Mouse (Mus musculus) forebrain, embryonic 16.5 days (tissue): Measurements from ENCODE around the gene Pawr. TPM values are rescaled to one million over a fixed set of nuclear protein-coding genes. Genes with fewer than 3 reads are reported as not detected.

Source experiments
- ATAC-seq: fragments of 200-750 bp; cut with Nextera tagmentation; 2 replicates; pipeline ENCODE4 v1.8.0; 2017; ENCODE audit warnings: mild to moderate bottlenecking, moderate library complexity
- H3K27ac ChIP-seq: fragments of 300-500 bp; sonication (generic); 2 replicates; pipeline ENCODE4 v1.5.1; 2014; ENCODE audit warnings: low read length, control low read depth
- H3K27me3 ChIP-seq: fragments of 300-500 bp; sonication (generic); replicated peaks from 2 replicates; pipeline ENCODE4 v1.6.1; 2014; ENCODE audit warnings: low read length; ENCODE audit not compliant: control insufficient read depth, insufficient read depth
- H3K36me3 ChIP-seq: fragments of 300-500 bp; sonication (generic); 2 replicates; pipeline ENCODE4 v1.6.1; 2014; ENCODE audit not compliant: control insufficient read depth, insufficient read depth
- H3K4me1 ChIP-seq: fragments of 300-500 bp; sonication (generic); replicated peaks from 2 replicates; pipeline ENCODE4 v1.6.1; 2014; ENCODE audit warnings: low read length; ENCODE audit not compliant: control insufficient read depth, insufficient read depth
- H3K4me2 ChIP-seq: fragments of 300-500 bp; sonication (generic); 2 replicates; pipeline ENCODE4 v1.6.1; 2014; ENCODE audit warnings: mild to moderate bottlenecking, low read length, control low read depth
- H3K4me3 ChIP-seq: fragments of 300-500 bp; sonication (generic); replicated peaks from 2 replicates; pipeline ENCODE4 v1.5.1; 2014; ENCODE audit warnings: mild to moderate bottlenecking, low read length, control low read depth
- H3K9ac ChIP-seq: fragments of 300-500 bp; sonication (generic); replicated peaks from 2 replicates; pipeline ENCODE4 v1.6.1; 2014; ENCODE audit warnings: low read depth, low read length, control low read depth
- H3K9me3 ChIP-seq: fragments of 300-500 bp; sonication (generic); 2 replicates; pipeline ENCODE4 v1.6.1; 2016; ENCODE audit warnings: low read length; ENCODE audit not compliant: control insufficient read depth
- WGBS: fragments of 180-500 bp; shearing (Covaris S2); extraction: QIAGEN DNeasy Blood & Tissue Kit; methylation state at CpG from one replicate; pipeline ENCODE4 v1.1.7; 2014; 5-methylcytosine and 5-hydroxymethylcytosine counted together
- polyA plus RNA-seq: library from polyadenylated mRNA; unstranded; fragments of >200 nt; fragmentation: Nextera tagmentation; extraction: Ambion mirVana; gene quantifications from 2 replicates; pipeline ENCODE4 v1.2.1, GENCODE M21; 2015

Gene Pawr
- polyA plus RNA-seq, 1 experiment from 2014 or later, result 2.2 TPM

- Histone ChIP-seq H3K4me3 (no peak overlapping the region), H3K27me3 (no peaks in the 10 kb centered on the region), H3K9me3 (no peaks in the 10 kb centered on the region), H3K36me3 (no peaks in the 10 kb centered on the region), H3K27ac (no peak overlapping the region), H3K4me2 (no peak overlapping the region), H3K4me1 (peaks cover 13% of the 10 kb centered on the region), H3K9ac (no peak overlapping the region)
- ATAC-seq, result no peak
- 80% methylated on average over 10 of the region's 10 CpGs for WGBS
Observed at GRCm38 (mm10) chr10:108447211-108447610, 115.3 kb downstream of the Pawr start.

DNA sequence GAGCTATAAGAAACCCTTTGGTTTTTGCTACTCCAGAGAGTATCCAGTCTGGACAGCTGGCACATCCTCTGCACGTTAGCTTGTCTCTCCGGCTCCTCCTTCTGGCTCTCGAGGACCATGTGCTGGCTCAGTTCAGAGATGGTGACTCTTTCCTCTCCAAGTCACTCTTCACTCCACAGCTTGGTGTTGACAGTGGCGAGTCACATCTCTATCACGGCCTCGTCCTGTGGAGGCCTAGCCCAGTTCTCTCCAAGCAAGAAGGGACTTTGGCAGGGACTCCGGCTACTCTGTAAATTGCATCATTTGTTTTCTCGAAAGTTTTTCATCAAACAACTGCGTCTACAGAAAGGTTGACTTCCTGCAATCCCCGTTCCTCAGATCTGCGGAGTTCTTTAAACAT, 116.5 kb downstream of the Pawr start:
- H3K9ac ChIP-seq, result no peak overlapping the region
- no peak overlapping the region for H3K27ac ChIP-seq
- no peak overlapping the region for H3K4me2 ChIP-seq
- H3K4me3 ChIP-seq, result no peak overlapping the region
- no peaks in the 10 kb centered on the region for H3K36me3 ChIP-seq
- no peaks in the 10 kb centered on the region for H3K27me3 ChIP-seq
- peaks cover 13% of the 10 kb centered on the region for H3K4me1 ChIP-seq
- ATAC-seq, result no peak
- 86% methylated on average over 11 of the region's 11 CpGs for WGBS
- no peaks in the 10 kb centered on the region for H3K9me3 ChIP-seq

GRCm38 (mm10) chr10:108450401-108450800, 118.5 kb downstream of the Pawr start:
- Histone ChIP-seq H3K9ac (no peak overlapping the region), H3K4me2 (no peak overlapping the region), H3K4me1 (peaks cover 4% of the 10 kb centered on the region; the same call in 1 of the 2 replicates), H3K9me3 (no peaks in the 10 kb centered on the region), H3K4me3 (no peak overlapping the region), H3K36me3 (no peaks in the 10 kb centered on the region), H3K27ac (no peak overlapping the region), H3K27me3 (no peaks in the 10 kb centered on the region)
- no peak for ATAC-seq
- 95% methylated on average over 4 of the region's 4 CpGs for WGBS

DNA sequence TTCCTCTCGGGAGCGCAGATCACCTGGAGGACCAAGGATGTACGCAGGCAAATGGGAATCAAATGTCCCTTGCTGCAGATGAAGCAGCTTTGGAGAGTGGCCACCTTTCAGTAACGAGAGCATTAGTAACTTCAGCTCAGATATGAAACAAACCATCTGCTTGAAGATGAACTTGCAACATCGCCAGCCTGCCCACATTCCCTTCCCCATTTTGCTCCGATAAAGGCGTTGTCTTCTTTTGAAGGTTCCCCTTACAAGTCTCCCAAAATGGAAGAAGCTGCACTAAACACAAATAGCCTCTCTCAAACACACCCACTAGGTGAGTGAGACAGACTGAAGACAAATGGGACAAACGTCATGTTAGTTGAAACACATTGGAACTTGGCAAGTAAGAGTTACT, 119.6 kb downstream of the Pawr start:
- WGBS, result 89% methylated on average over 8 of the region's 8 CpGs
- no peak overlapping the region for H3K4me3 ChIP-seq
- no peaks in the 10 kb centered on the region for H3K9me3 ChIP-seq
- no peak overlapping the region for H3K9ac ChIP-seq
- no peak overlapping the region for H3K4me2 ChIP-seq
- no peaks in the 10 kb centered on the region for H3K27me3 ChIP-seq
- H3K27ac ChIP-seq, result no peak overlapping the region
- peaks cover 2% of the 10 kb centered on the region; the same call in 1 of the 2 replicates for H3K4me1 ChIP-seq
- no peaks in the 10 kb centered on the region for H3K36me3 ChIP-seq
- ATAC-seq, result no peak

DNA sequence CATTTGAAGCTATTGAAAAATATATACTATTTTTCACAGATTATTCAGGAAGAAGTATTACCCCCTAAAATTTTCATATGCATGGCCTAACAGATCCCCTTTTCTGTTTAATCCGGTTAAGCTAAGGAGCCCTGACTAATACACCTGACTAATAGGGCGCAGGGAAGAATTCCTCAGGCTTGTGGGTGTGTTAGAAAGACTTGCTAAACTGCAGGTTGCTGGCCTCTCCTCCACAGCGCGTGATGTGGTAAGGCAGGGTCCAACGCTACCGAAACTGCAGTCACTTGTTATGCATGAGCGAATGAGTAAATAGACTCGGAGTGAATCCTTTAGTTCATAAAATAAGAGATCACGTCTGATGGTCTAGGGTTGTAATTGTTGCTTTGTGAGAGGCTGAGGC, 120.5 kb downstream of the Pawr start:
- no peaks in the 10 kb centered on the region for H3K36me3 ChIP-seq
- no peak overlapping the region for H3K4me2 ChIP-seq
- no peaks in the 10 kb centered on the region for H3K4me1 ChIP-seq
- H3K27ac ChIP-seq, result no peak overlapping the region
- no peak overlapping the region for H3K4me3 ChIP-seq
- no peak for ATAC-seq
- H3K9ac ChIP-seq, result no peak overlapping the region
- H3K27me3 ChIP-seq, result no peaks in the 10 kb centered on the region
- WGBS, result 93% methylated on average over 9 of the region's 9 CpGs
- H3K9me3 ChIP-seq, result no peaks in the 10 kb centered on the region

DNA sequence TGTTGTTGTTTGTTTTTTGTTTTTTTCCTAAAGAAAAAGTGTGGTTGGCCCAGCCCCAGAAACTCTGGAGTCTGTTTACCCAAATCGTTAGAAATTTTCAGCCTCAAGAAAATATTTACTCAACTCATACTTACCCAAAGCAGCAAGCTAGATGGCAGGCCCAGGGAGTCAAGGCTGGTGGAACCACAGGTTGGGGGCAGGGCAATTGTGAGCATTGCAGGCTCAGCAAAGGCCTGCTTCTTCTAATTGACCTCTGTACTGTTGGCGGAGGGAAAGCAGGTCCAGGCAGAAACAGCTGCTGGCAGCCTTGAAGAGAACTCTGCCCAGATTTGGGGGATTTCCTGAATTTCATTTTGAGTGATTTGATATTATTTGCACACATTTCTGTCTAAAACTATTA, 121.6 kb downstream of the Pawr start:
- H3K27me3 ChIP-seq, result no peaks in the 10 kb centered on the region
- H3K4me3 ChIP-seq, result no peak overlapping the region
- ATAC-seq, result no peak
- no peak overlapping the region for H3K9ac ChIP-seq
- no peaks in the 10 kb centered on the region for H3K9me3 ChIP-seq
- H3K36me3 ChIP-seq, result no peaks in the 10 kb centered on the region
- H3K4me2 ChIP-seq, result no peak overlapping the region
- WGBS, result 54% methylated on average over 2 of the region's 2 CpGs
- H3K4me1 ChIP-seq, result no peaks in the 10 kb centered on the region
- H3K27ac ChIP-seq, result no peak overlapping the region

DNA sequence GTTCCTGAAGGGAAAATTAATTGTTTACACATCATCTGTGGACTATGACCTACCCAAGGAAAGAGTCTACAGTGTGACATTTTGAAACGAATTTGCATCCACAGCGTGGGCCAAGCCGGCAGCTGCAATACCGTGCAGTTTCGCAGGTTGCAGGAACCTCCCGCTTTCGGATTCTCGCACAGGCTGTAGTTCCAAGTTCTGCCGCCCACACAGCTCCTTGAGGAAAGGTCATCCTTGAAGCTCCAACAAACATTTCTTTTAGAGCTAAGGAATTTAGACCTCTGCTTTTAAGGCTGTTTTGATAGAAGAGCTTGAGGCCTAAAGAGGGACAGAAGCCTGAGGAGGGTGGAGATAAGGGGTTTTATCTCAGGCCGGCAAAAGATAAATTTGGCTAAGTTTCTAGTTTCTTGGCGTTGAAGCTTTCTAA, 122.8 kb downstream of the Pawr start:
- no peak overlapping the region for H3K9ac ChIP-seq
- 90% methylated on average over 11 of the region's 11 CpGs for WGBS
- no peaks in the 10 kb centered on the region for H3K4me1 ChIP-seq
- ATAC-seq, result no peak
- no peak overlapping the region for H3K4me3 ChIP-seq
- no peak overlapping the region for H3K4me2 ChIP-seq
- H3K27ac ChIP-seq, result no peak overlapping the region
- H3K36me3 ChIP-seq, result no peaks in the 10 kb centered on the region
- H3K27me3 ChIP-seq, result no peaks in the 10 kb centered on the region
- H3K9me3 ChIP-seq, result no peaks in the 10 kb centered on the region

- no peak for ATAC-seq
- 79% methylated on average over 10 of the region's 10 CpGs for whole genome bisulfite sequencing
- Histone ChIP-seq H3K4me3 (no peak overlapping the region), H3K4me2 (no peak overlapping the region), H3K27me3 (no peaks in the 10 kb centered on the region), H3K36me3 (no peaks in the 10 kb centered on the region), H3K4me1 (no peaks in the 10 kb centered on the region), H3K27ac (no peak overlapping the region), H3K9me3 (no peaks in the 10 kb centered on the region), H3K9ac (no peak overlapping the region)
Observed at GRCm38 (mm10) chr10:108455204-108455603, 123.3 kb downstream of the Pawr start.

GRCm38 (mm10) chr10:108455883-108456282, 124.0 kb downstream of the Pawr start:
- H3K4me2 ChIP-seq, result no peak overlapping the region
- H3K27ac ChIP-seq, result no peak overlapping the region
- H3K36me3 ChIP-seq, result no peaks in the 10 kb centered on the region
- H3K9ac ChIP-seq, result no peak overlapping the region
- ATAC-seq, result no peak
- H3K4me1 ChIP-seq, result no peaks in the 10 kb centered on the region
- H3K27me3 ChIP-seq, result no peaks in the 10 kb centered on the region
- no peaks in the 10 kb centered on the region for H3K9me3 ChIP-seq
- 87% methylated on average over 2 of the region's 2 CpGs for WGBS
- H3K4me3 ChIP-seq, result no peak overlapping the region

GRCm38 (mm10) chr10:108457054-108457453, 125.1 kb downstream of the Pawr start:
- H3K27ac ChIP-seq, result no peak overlapping the region
- WGBS, result 100% methylated on average over 2 of the region's 2 CpGs
- no peak for ATAC-seq
- H3K9ac ChIP-seq, result no peak overlapping the region
- no peaks in the 10 kb centered on the region for H3K4me1 ChIP-seq
- no peaks in the 10 kb centered on the region for H3K36me3 ChIP-seq
- no peak overlapping the region for H3K4me3 ChIP-seq
- no peaks in the 10 kb centered on the region for H3K27me3 ChIP-seq
- H3K4me2 ChIP-seq, result no peak overlapping the region
- H3K9me3 ChIP-seq, result no peaks in the 10 kb centered on the region
